Mouse (Mus musculus) yolk sac, embryonic 10.5 days (tissue): ENCODE results near the gene Rasgrp2.
A peak's percentile ranks its signal among the peaks of the same experiment; 100 is the strongest.

Experiments used
- DNase-seq: peaks from one replicate; pipeline ENCODE4 v3.0.0-alpha.2; 2017; ENCODE audit warnings: low spot score

Gene Rasgrp2

DNA sequence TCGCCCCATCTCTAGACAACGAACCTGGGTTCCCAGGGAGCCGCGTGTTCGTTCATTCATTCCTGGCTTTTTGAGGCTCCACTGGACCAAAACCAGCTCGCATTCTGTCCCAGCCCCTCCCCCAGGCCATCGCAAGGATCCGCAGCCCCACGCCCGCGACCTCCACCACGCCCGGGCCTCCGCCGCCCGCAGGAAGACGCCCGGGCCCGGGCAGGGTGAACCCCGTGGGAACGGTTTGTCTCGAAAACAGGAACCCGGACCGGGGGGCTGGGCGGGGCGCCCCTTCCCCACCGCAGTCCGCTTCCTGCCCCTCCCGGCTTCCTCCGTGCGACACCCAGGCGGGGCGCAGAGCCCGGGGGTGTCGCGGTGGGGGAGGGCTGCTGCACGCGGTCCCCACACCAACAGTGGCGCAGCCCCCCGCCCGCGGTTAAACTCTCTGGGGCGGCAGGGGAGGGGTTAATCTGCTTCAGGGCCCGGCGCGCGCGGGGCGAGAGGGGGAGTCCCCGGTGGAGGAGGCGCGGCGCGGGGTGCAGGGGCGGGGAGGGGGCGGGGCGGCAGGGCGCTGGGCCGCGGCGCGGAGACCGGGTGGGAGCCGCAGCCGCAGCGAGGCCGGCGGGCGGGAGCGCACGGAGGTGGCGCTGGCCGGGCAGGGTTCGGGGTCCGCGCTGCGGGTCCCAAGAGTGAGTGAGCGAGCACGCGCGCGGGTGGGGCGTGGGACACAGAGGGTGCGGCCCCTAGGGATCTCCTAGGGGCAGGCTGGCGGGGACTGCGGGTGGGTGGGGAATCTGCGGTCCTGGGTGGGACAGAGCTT is at the start of gene Rasgrp2:
TSS of gene Rasgrp2 (plus strand) at position 56 of the 811 bp plus-strand sequence.
- DNase-seq: no peak

GRCm38 (mm10) chr19:6351431-6352106 is 47.6 kb upstream of the Rasgrp2 start:
- no peak for DNase-seq

DNA sequence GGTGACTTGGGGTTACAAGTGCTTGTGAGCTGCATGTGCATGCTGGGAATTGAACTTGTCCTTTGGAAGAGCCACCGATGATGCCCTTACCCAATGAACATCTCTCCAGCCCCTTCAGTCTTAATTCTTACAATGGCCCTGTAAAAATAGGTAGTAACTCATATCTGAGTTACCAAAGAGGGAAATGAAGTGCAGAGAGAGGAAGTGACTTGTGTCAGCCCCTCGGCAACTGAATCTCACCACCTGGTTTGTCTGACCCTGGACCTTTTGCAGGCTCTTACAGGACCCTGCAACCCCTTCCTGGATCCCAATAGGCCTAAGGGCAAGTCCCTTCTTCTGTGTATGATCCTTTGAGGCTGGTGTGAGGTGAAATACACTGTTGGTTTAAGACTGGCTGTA is 47.0 kb upstream of the Rasgrp2 start:
- no peak for DNase-seq

- no peak for DNase-seq
Observed at GRCm38 (mm10) chr19:6354030-6354429, 45.1 kb upstream of the Rasgrp2 start.

- no peak for DNase-seq
Observed at GRCm38 (mm10) chr19:6361291-6361690, 37.8 kb upstream of the Rasgrp2 start.

- no peak for DNase-seq
Observed at GRCm38 (mm10) chr19:6363091-6363410, 36.1 kb upstream of the Rasgrp2 start.

DNA sequence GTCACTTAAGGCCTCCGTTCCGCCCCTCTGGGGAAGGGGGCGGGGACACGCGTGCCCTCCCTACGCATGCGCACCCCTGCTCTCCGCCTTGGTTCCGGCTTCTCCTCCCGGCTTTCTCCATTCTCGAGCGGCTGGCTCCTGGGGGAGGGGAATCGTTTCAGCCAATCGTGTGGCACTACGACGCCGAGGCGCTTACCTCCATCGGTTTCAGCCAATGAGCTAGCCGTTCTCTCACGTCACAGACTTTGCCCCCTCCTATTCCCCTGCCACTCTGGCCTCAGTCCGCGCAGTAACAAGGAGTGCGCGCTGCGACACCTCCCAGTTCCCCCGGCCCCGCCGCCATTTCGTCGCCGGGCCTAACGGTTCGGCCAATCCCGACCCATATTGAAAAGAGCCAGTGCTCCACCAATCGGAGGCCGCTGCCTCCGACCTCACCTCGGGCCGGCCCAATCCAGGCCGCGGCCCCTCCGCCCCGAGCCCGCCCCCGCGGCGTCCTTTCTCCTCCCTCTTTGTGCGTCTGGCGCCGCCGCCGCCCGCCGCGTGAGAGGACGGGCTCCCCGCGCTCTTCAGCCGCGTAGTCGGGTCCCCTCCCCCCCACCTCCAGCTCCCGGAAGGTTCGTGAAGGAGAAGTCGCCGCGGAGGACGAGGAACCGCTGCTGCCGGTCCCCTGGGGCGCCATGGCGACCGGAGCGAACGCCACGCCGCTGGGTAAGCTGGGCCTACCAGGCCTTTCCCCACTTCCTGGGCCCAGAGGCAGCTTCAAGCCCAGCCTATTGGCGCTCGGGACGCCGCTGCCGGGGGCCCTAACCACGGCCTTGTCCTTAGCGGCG is 35.5 kb upstream of the Rasgrp2 start, which contains the start of gene Sf1:
TSS of gene Sf1 (plus strand) at position 280 of the 830 bp plus-strand sequence.
- DNase-seq: peak; percentile 100

- DNase-seq: peak; percentile 84
Observed at GRCm38 (mm10) chr19:6364317-6364725, 34.8 kb upstream of the Rasgrp2 start.

- DNase-seq: no peak
Observed at GRCm38 (mm10) chr19:6364842-6365241, 34.3 kb upstream of the Rasgrp2 start.

- DNase-seq: no peak
Observed at GRCm38 (mm10) chr19:6370175-6370574, 29.0 kb upstream of the Rasgrp2 start.

DNA sequence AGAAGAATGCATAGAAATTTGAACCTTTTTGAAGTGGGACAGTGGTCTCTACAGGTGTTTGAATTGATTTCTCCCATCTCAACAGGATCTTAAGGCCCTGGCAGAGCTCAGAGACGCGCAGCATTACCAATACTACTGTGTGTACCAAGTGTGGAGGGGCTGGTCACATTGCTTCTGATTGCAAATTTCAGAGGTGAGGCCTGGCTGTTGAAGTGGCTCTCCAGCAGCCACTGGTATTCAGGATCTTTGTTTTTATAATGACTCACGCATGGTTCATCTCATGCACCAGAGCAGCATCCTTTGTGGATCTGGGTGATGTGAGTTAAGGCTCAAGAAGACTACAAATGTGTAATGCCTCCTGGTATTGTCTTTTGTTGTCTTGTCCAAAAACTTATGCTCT is 26.7 kb upstream of the Rasgrp2 start:
- no peak for DNase-seq

GRCm38 (mm10) chr19:6373539-6374400 is 25.4 kb upstream of the Rasgrp2 start:
- DNase-seq: no peak

DNA sequence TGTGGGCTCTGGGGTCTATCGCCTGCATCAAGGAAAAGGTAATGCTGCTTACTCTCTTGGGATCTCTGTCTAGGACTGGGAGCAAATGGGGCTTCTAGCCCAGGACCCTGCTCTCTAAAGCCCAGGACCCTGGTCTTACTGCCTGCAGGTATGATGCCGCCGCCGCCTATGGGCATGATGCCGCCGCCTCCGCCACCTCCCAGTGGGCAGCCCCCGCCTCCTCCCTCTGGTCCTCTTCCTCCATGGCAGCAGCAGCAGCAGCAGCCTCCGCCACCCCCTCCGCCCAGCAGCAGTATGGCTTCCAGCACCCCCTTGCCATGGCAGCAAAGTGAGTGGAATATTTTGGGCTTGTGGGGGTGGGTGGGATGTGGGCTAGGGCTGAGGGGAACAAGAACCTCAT is 24.6 kb upstream of the Rasgrp2 start:
- no peak for DNase-seq

- DNase-seq: no peak
Observed at GRCm38 (mm10) chr19:6375423-6376254, 23.5 kb upstream of the Rasgrp2 start.

GRCm38 (mm10) chr19:6376255-6376564 is 22.9 kb upstream of the Rasgrp2 start:
- DNase-seq: no peak

- DNase-seq: no peak
Observed at GRCm38 (mm10) chr19:6376643-6377042, 22.5 kb upstream of the Rasgrp2 start.

GRCm38 (mm10) chr19:6377327-6378040 is 21.7 kb upstream of the Rasgrp2 start:
- no peak for DNase-seq

DNA sequence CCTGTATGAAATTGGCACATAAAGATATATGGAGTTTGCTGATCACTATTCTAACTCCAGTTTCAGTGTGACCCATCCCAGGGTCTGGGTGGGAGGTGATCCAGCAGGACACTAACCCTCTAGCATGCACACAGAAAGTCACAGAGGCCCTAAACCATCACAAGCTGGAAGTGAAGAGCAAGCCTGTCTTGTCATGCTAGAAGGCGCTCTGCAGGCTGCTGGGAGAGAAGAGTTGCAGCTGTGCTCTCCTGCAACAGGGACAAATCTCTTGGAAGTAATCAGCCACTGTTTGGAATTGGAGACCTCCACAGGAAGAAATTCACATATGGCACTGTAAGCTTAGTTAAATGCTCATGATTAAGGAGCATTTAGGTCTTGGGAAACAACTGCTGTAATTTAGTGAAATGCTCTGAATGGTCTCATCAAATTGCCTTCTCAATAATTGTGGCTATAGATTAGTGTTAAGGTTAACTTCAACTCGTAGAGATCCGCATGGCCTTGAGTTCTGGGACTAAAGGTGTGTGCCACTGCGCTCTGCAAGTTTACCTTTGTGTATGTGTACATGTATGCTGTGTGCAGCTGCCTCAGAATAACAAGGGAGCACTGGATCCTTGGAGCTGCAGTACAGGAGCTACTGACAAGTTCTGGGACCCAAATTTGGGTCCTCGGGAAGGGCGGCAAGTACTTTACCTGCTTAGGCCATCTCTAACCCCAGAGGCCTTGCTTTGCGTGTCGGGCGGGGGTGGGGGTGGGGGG is 18.6 kb upstream of the Rasgrp2 start:
- no peak for DNase-seq

DNA sequence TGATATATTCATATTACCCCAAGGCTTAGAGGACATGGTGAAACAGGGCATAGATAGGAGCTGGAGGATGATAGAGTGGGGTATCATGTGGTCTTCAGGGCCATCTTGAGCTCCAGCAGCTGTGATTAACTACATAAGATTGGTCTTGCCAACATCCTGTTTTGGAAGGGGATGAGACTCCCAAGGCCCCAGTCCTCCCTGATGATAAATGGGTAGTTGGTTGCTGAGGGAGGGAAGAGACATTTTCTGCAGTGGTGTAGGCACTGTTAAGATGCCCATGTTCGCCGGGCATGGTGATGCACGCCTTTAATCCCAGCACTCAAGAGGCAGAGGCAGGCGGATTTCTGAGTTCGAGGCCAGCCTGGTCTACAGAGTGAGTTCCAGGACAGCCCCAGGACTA is 17.9 kb upstream of the Rasgrp2 start:
- DNase-seq: no peak
